Mouse (Mus musculus) frontal cortex, postnatal 10 days (tissue): ENCODE data around the gene Med4.
A peak's percentile ranks its signal among the peaks of the same experiment; 100 is the strongest.

Experiments used
- DNase-seq, 2 experiments: peaks; one replicate each; pipeline ENCODE4 v3.0.0; 2022; ENCODE audit warnings: low spot score in 2 of 2, mixed read lengths in 1 of 2

Gene Med4

DNA sequence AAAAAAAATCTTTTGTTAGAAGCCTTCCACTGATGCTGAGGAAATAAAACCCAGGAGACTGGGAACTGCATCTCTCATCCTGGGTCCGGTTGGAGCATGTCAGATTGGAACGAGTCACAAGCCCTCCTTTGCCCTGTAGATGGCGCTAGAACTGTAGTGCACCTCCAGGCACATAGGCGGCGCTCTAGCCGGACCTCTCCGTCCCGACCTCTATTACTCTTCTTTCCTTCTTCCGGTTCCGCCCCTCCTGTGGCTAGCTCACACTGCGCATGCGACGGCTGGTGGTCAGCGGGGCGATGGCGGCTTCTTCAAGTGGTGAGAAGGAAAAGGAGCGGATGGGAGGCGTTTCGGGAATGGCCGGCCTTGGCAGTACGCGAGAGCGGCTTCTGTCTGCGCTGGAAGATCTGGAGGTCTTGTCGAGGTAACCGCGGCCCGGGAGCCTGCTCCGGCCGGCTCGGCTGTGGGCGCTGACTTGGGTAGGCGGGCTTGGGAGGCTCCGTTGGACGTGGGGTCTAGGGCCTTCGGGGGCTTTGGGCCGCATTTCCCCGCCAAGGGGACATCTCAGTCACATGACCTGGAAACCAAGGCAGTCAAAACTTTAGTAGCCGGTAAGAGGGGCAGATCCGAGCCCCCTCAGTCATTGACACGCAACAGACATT lies at the start of gene Med4:
Gene Med4, plus strand, starts transcription at position 261 of the 659 bp plus-strand sequence.
- peak; percentile 89 to 92 for DNase-seq

GRCm38 (mm10) chr14:73460514-73461134 lies 49.2 kb upstream of the Med4 start:
- DNase-seq: no peak

DNA sequence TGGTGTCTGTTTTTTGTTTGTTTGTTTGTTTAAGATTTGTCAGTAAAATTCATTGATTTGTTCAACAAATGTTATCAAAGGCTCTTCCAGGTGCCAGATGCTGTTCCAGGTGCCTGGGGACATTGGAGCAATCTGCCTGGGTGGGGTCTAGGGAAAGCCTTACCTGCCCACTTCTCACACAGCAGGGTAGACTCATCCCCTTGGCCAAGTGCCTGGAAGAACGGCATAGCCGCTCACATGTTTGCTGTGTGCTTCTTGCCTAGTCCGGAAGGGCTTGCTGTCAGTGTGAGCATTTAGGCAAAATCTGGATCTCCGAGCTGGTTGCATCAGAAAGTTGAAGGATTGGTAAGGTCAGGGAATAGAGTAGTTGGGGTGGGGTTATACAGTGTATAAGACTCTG lies 47.6 kb upstream of the Med4 start:
- no peak for DNase-seq

GRCm38 (mm10) chr14:73467697-73468096 lies 42.1 kb upstream of the Med4 start:
- DNase-seq: no peak

GRCm38 (mm10) chr14:73469506-73469905 lies 40.3 kb upstream of the Med4 start:
- peak; percentile 48 to 70 for DNase-seq

GRCm38 (mm10) chr14:73470593-73470992 lies 39.2 kb upstream of the Med4 start:
- DNase-seq: no peak

DNA sequence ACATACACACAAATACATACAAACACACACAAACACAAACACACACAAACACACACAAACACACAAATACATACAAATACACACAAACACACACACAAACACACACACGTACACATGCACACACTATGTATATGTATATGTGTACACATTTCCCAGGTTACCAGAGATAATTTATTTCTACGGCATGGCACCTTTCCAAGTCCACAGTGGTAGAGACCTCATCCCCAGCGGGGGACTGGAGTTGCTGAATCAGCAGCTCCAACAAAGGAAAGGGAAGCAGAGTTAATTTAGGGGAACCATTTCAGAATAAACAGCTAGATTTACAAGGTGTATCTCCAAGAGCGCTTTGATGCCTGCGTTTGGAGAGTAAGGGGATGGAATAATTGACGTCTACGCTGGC lies 37.6 kb upstream of the Med4 start:
- DNase-seq: no peak

DNA sequence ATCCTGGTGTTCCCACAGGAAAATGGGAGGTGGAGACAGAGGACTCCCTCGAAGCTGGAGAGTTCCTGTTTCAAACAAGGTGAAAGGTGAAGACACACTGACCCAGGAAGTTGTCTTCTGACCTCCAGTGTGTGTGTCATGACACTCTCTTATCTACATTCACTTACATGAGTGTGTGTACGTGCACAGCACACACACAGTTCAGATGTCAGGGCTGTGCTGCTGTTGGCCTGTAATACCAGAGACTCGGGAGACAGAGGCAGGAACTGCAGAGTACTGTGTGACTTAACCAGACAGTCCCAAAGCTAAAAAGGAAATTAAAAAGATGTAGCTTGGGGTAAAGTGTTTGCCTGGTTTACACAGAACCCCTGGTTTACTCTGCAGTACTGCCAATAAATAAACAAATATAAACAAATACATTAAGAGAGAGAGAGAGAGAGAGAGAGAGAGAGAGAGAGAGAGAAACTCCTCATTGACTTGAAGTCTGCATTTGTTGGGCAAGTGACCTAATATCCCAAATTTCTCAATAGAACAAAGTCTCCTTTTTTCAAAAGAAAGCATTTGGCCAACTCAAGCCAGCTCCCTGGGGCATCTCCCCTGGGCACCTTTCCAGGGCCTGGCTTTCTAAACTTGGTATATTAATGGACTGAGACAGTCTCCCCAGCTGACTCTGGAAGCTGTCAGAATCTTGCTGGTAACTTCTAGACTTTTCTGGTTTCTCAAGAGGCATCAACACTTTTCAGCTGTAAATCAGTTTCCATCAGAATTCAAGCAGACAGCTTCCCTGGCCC lies 36.0 kb upstream of the Med4 start:
- peak in 1 of 2 experiments; percentile 38 for DNase-seq

DNA sequence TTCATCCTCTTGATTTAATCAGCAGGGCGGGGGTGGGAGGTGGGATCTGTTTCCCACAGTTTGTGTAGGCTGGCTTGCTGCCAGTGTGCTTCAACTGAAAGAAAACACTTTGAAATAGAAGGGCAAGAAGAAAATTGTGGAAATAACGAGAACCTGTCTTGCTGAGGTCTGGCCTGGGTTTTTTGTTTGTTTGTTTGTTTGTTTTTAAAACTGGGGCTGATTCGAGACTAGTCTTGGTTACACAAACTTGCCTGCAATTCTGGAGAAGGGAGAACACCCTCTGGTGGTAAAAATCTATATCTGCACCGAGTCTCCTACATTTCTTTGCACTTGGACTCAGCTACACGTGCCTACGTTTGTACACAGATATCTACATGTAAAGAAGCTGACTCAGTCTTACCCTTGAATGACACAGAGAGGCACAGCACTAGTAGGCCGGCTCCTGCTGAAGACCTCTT lies 35.2 kb upstream of the Med4 start:
- peak in 1 of 2 experiments; percentile 31 for DNase-seq

GRCm38 (mm10) chr14:73475506-73475905 lies 34.3 kb upstream of the Med4 start:
- DNase-seq: no peak

GRCm38 (mm10) chr14:73476361-73476934 lies 33.4 kb upstream of the Med4 start:
- no peak for DNase-seq

DNA sequence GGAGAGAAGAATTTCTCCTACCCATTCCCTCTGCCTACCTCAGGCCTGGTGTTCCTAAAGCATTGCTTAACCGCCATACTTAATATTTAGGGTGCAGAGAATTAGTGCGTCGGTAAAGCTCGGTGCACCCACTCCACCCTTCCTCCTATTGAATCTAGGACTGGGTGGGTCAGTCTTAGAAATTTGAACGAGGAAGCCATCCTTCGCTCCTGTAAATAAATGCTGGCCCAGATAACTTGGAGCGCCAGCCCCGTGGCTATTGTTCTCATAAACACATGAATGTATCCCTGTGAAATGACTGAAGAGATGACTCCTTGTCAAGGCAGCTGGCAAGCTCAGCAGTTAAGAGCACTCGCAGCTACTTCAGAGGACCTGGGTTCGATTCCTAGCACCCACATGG lies 32.7 kb upstream of the Med4 start:
- no peak for DNase-seq

DNA sequence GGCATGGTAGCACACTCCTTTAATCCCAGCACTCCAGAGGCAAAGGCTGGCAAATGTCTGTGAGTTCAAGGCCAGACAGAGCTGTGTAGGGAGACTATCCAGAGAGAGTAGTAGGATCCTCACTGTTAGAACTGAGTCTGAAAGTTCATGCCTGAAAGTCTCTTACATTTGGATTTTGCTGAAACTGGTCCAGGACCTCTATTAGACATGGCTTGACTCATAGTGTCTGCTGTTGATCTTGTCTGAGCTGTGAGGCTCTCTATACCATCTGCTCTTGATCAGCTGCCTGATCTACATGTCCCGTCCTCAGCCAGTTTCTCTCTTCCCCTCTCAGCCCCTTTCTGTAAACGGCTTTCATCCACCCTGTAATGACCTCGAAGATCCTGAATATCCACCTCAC lies 31.5 kb upstream of the Med4 start:
- no peak for DNase-seq

- no peak for DNase-seq
These were observed 30.1 kb upstream of the Med4 start for GRCm38 (mm10) chr14:73479771-73480170.

DNA sequence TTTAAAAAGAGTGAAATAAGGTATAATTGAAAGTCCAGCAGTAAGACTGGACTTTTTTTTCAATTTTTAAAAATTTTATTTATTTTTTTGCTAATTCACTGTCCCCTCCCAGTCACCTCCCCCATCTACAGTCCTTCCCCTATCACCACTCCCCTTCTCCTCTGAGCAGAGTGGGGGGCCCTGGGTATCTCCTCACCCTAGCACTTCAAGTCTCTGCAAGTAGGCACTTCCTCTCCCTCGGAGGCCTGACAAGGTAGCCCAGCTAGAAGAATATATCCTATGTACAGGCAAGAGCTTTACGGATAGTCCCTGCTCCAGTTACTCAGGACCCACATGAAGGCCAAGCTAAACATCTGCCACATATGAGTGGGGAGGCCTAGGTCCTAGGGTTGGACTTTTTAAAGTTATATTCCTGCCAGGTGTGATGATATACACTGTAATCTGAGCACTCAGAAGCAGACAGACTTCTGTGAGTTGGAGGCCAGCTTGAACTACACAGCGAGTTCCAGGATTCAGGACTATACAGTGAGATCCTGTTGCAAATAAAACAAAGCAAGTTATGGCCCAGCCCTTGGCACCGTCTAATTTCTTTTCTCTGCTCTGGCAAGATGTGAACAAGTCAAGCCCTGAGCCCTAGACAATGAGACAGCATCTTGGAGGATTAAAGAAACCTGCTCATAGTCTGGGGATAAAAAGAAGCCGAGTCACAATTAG lies 26.2 kb upstream of the Med4 start:
- no peak for DNase-seq

DNA sequence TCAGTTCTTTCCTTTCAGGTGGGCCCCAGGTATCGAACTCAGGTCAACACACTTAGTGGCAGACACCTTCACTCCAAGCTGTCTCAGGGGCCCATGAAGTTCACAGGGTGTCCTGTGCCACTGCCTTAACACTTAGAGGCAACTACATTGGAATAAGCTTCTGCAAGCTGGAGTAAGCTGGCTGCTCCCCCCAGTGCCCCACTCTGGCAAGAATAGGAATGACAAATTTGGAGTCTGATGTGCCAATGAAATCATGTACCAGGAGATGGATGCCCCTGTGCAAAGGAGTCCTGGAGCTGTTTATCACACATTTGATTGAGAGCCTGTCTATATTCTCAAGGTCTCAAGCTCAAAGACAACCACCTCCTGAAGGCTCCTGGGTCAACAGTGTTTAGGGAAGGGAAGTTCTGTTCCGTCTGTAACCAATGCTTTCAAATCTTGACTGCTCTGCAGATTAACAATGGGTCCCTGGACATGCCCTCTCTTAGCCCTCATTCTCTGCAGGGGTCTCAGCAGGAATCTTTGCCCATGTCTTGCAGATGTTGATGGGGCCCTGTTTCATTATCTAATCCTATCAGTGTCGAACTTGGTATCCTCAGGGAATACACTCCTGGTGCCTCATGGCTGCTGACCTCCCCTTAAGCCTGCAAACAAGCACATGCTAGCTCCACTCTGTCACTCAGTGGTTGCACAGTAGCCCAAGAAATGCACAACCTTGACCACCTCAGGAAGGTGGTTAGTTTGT lies 25.3 kb upstream of the Med4 start:
- no peak for DNase-seq

- DNase-seq: no peak
These were observed 23.2 kb upstream of the Med4 start for GRCm38 (mm10) chr14:73486641-73487040.

DNA sequence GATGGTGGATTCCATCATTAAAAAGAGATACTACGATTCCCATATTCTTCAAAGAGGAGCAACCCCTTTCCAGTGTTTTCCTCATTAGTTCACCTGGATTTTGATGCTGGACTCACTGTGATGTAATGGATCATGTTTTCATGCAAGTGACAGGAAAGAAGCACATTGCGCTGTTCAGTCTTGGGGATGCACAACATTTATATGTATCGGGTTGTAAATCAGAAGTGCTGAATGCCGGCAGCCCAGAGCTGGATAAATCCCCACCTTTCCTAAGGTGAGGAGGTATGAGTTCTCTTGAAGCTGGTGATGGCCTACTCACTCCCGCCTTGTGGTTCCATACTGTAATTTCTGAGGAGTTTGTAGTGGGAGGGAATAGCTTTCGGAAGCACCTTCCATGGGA lies 16.5 kb upstream of the Med4 start:
- no peak for DNase-seq

- no peak for DNase-seq
These were observed 15.7 kb upstream of the Med4 start for GRCm38 (mm10) chr14:73494122-73494521.

- no peak for DNase-seq
These were observed 14.1 kb upstream of the Med4 start for GRCm38 (mm10) chr14:73495753-73496152.

DNA sequence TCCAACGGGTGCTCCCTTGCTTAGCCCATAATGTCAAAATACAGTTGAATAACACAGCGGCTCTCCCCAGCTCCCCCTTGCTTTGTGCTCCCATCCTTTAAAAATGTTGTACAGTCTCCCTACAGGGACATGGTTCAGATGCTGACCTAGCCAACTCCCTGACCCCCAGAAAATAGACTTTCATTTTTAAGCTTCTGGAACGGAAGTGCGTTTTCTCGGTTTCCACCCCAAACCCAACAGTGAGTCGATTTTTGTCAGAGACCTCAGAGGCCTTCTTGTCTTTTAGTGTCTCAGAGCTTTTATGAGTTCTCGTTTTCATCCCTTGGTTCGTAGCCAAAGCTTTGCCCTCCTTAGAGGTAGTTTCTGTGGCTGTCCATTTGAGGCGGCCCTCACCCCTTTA lies 8.5 kb upstream of the Med4 start:
- no peak for DNase-seq
